Mouse (Mus musculus) lung, postnatal 0 days (tissue): ENCODE measurements around the gene 2200002D01Rik. TPM values are rescaled to one million over a fixed set of nuclear protein-coding genes. Genes with fewer than 3 reads are reported as not detected.

Experiments
- ATAC-seq: fragments of 200-750 bp; cut with Nextera tagmentation; 2 replicates; pipeline ENCODE4 v1.8.0; 2017; ENCODE audit warnings: moderate library complexity
- DNase-seq: peaks from one replicate; pipeline ENCODE4 v3.0.0-alpha.2; 2016; ENCODE audit warnings: low spot score
- H3K27ac ChIP-seq: fragments of 300-500 bp; sonication (generic); 2 replicates; pipeline ENCODE4 v1.5.1; 2014; ENCODE audit warnings: antibody characterized with exemption, mild to moderate bottlenecking, low read length, mixed read lengths
- H3K27me3 ChIP-seq: fragments of 300-500 bp; sonication (generic); replicated peaks from 2 replicates; pipeline ENCODE4 v1.6.1; 2014; ENCODE audit warnings: low read length, mixed read lengths; ENCODE audit not compliant: insufficient read depth
- H3K36me3 ChIP-seq: fragments of 300-500 bp; sonication (generic); 2 replicates; pipeline ENCODE4 v1.6.1; 2014; ENCODE audit warnings: low read length, mixed read lengths; ENCODE audit not compliant: insufficient read depth
- H3K4me1 ChIP-seq: fragments of 300-500 bp; sonication (generic); 2 replicates; pipeline ENCODE4 v1.6.1; 2014; ENCODE audit warnings: antibody characterized with exemption, low read depth, low read length, mixed read lengths; ENCODE audit not compliant: insufficient read depth
- H3K4me2 ChIP-seq: fragments of 300-500 bp; sonication (generic); replicated peaks from 2 replicates; pipeline ENCODE4 v1.6.1; 2014; ENCODE audit warnings: low read depth, mild to moderate bottlenecking, low read length, moderate library complexity, mixed read lengths
- H3K4me3 ChIP-seq: fragments of 300-500 bp; sonication (generic); 2 replicates; pipeline ENCODE4 v1.5.1; 2014; ENCODE audit warnings: low read depth, low read length
- H3K9ac ChIP-seq: fragments of 300-500 bp; sonication (generic); replicated peaks from 2 replicates; pipeline ENCODE4 v1.6.1; 2014; ENCODE audit warnings: low read depth, mild to moderate bottlenecking
- H3K9me3 ChIP-seq: fragments of 300-500 bp; sonication (generic); 2 replicates; pipeline ENCODE4 v1.6.1; 2016; ENCODE audit warnings: low read length, mixed read lengths
- CTCF ChIP-seq: IDR thresholded peaks from 2 replicates; pipeline ENCODE4 v1.5.1; 2016; ENCODE audit warnings: antibody characterized with exemption, mild to moderate bottlenecking
- EP300 ChIP-seq: IDR thresholded peaks from 2 replicates; pipeline ENCODE4 v1.6.1; 2016; ENCODE audit warnings: antibody characterized with exemption, mild to moderate bottlenecking, control low read depth
- WGBS: fragments of 180-500 bp; shearing (Covaris S2); extraction: QIAGEN DNeasy Blood & Tissue Kit; methylation state at CpG from one replicate; pipeline ENCODE4 v1.1.7; 2014; 5-methylcytosine and 5-hydroxymethylcytosine counted together
- polyA plus RNA-seq: library from polyadenylated mRNA; unstranded; fragments of >200 nt; fragmentation: Nextera tagmentation; extraction: Ambion mirVana; gene quantifications from 2 replicates; pipeline ENCODE4 v1.2.1, GENCODE M21; 2015

The 2200002D01Rik gene
- polyA plus RNA-seq, 1 experiment from 2014 or later, result 123 TPM

GRCm38 (mm10) chr7:29270445-29270844 is 22.2 kb upstream of the 2200002D01Rik start:
- no peak for TF ChIP-seq CTCF
- WGBS, result 71% methylated on average over 4 of the region's 4 CpGs
- Histone ChIP-seq H3K27ac (no peak overlapping the region), H3K36me3 (no peaks in the 10 kb centered on the region), H3K9ac (no peak overlapping the region), H3K27me3 (no peaks in the 10 kb centered on the region), H3K4me3 (no peak overlapping the region), H3K4me1 (peaks cover 4% of the 10 kb centered on the region), H3K4me2 (no peak overlapping the region), H3K9me3 (no peaks in the 10 kb centered on the region)
- DNase-seq, result no peak
- ATAC-seq, result no peak

DNA sequence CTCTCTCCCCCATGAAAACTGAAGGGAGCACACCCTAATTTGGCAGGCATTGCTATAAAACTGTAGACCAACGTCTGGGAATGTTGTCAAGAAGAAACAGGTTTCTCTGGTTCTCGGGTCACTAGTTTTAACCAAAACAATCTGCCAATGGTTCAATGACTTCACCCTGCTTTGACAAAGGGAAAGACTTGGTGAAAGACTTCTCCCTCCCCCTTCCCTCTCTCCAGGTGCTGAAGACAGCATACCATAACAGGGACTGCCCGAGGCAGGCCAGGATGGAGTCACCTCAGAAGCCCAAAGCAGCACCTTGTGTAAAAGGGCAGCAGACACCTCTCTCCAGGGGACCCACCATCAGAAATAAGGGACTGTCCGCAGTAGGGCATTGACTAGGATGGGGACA is 18.7 kb upstream of the 2200002D01Rik start:
- no peaks in the 10 kb centered on the region for H3K36me3 ChIP-seq
- TF ChIP-seq EP300 (no peak), CTCF (no peak)
- H3K27me3 ChIP-seq, result no peaks in the 10 kb centered on the region
- no peak overlapping the region for H3K4me3 ChIP-seq
- WGBS, result 58% methylated on average over 4 of the region's 4 CpGs
- no peak overlapping the region for H3K27ac ChIP-seq
- H3K4me1 ChIP-seq, result peaks cover 11% of the 10 kb centered on the region
- no peaks in the 10 kb centered on the region for H3K9me3 ChIP-seq
- no peak overlapping the region for H3K4me2 ChIP-seq
- no peak overlapping the region for H3K9ac ChIP-seq
- DNase-seq (peak; percentile 67), ATAC-seq (peak; percentile 39)

DNA sequence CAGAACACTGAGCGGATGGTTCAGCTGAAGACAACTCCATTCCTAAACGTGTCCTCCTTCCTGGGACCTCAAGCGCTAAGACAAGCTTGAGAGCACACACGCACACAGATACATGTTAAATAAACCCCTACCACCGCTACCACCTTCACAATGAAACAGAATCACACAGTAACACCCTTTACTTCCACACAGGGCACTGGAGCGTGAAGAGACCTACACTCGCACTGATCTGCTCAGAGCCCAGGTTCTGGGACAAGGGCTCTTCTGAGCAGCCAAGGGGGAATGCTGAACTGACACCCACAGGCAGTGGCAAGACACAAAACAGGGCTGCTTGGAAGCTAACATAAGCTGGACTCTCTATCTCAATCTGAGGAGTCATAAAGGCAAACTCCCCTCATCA is 17.4 kb upstream of the 2200002D01Rik start:
- WGBS, result 71% methylated on average over 7 of the region's 7 CpGs
- ATAC-seq (no peak), DNase-seq (no peak)
- Histone ChIP-seq H3K27me3 (no peaks in the 10 kb centered on the region), H3K4me3 (no peak overlapping the region), H3K4me2 (no peak overlapping the region), H3K9ac (no peak overlapping the region), H3K9me3 (no peaks in the 10 kb centered on the region), H3K4me1 (peaks cover 7% of the 10 kb centered on the region; the same call in 1 of the 2 replicates), H3K36me3 (no peaks in the 10 kb centered on the region), H3K27ac (no peak overlapping the region)
- TF ChIP-seq EP300 (no peak), CTCF (no peak)

- Histone ChIP-seq H3K27ac (0 out of 2 replicates have a peak overlapping the region, but pooled peaks have one; percentile 20), H3K9me3 (no peaks in the 10 kb centered on the region), H3K4me1 (peaks cover 7% of the 10 kb centered on the region), H3K4me3 (no peak overlapping the region), H3K4me2 (no peak overlapping the region), H3K27me3 (no peaks in the 10 kb centered on the region), H3K9ac (no peak overlapping the region), H3K36me3 (no peaks in the 10 kb centered on the region)
- peak; percentile 32; the same call in 1 of the 2 replicates for ATAC-seq
- 67% methylated on average over 3 of the region's 3 CpGs for WGBS
- DNase-seq, result no peak
- TF ChIP-seq CTCF (no peak), EP300 (no peak)
Observed at GRCm38 (mm10) chr7:29263831-29264230, 15.6 kb upstream of the 2200002D01Rik start.

GRCm38 (mm10) chr7:29262151-29262550 is 13.9 kb upstream of the 2200002D01Rik start:
- no peak overlapping the region for H3K9ac ChIP-seq
- no peak overlapping the region for H3K4me3 ChIP-seq
- TF ChIP-seq CTCF (no peak), EP300 (no peak)
- 43% methylated on average over 6 of the region's 6 CpGs for WGBS
- no peak overlapping the region for H3K4me2 ChIP-seq
- H3K9me3 ChIP-seq, result no peaks in the 10 kb centered on the region
- no peaks in the 10 kb centered on the region for H3K27me3 ChIP-seq
- H3K36me3 ChIP-seq, result no peaks in the 10 kb centered on the region
- H3K27ac ChIP-seq, result peak overlapping the region; percentile 57
- peaks cover 16% of the 10 kb centered on the region for H3K4me1 ChIP-seq
- ATAC-seq, result no peak
- DNase-seq, result no peak

DNA sequence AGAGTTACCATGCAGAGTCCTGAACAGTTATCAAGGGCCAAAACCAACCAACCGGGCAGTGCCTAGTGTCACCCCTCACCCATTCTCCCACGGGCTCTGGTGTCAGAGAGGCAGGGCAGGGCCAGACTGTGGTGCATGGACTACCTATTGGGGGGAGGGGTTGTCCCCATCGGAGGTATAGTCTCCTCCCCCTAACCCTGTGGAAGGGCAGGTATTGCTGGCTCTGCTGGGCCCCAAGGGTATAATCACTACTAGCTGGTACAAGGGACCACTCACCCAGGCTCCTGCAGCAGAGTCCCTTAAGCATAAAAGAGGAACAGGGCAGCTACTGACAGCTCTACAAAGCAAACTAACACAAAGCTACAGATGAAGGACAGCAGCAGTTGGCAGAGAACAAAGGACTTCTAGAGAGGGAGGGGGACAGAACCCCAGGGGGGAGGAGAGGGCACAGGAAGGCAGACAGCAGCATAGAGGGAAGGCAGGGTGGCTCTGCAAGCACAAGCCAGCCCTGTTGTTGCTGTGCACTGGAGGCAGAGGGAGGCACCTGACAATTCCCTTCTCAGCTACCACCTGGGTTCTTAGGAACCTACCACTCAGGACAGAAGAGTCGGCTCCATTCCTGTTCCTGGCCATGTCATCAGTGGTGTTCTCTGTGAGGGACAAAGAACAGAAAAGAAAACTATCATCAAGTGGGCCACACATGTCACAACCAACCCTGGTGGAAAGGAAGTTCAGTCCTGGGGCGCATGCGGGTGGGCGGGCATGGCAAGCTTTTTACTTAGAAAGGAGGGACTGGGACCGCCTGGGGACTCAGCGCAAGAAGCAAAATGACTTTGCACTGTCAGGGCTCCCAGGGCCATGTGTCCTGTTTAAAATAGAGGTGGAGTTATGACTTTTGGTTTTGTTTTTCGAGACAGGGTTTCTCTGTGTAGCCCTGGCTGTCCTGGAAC is 11.8 kb upstream of the 2200002D01Rik start:
- ATAC-seq (no peak), DNase-seq (no peak)
- Histone ChIP-seq H3K4me1 (peaks cover 19% of the 10 kb centered on the region), H3K27ac (no peak overlapping the region; the same call in 1 of the 2 replicates), H3K4me2 (no peak overlapping the region), H3K36me3 (no peaks in the 10 kb centered on the region), H3K27me3 (no peaks in the 10 kb centered on the region), H3K9me3 (no peaks in the 10 kb centered on the region), H3K9ac (no peak overlapping the region), H3K4me3 (no peak overlapping the region)
- WGBS, result 70% methylated on average over 10 of the region's 10 CpGs
- TF ChIP-seq EP300 (no peak), CTCF (no peak)
